Mouse (Mus musculus) NIH3T3 (cell line): ENCODE results near the gene 4930562C15Rik.

Source experiments
- DNase-seq: peaks from one replicate; pipeline ENCODE4 v3.0.0-alpha.2; 2012; ENCODE audit warnings: low read depth

Gene 4930562C15Rik

DNA sequence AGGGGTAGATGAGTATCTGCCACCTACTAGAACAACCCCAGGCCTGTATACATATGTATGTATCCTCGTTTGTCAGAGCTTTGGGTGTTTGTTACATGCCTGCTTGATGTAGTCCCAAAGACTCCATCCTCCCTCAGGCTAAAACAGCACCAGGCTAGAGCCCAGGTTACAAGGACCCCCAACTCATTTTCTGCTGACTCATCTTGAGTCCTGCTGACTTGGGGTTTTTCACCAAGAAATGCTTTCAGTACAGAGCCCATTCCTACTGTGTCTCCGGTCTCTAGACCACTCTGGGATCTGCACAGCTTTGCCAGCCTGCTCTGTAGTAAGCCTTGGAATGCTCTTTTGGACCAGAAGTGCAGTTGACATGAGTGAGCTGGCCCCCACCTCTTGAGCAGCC, 81.4 kb downstream of the 4930562C15Rik start:
- DNase-seq = no peak
